Mouse (Mus musculus) lung, postnatal 0 days (tissue): ENCODE results near the gene Lrrc58.

Experiments
- CTCF ChIP-seq: IDR thresholded peaks from 2 replicates; pipeline ENCODE4 v1.5.1; 2016; ENCODE audit warnings: antibody characterized with exemption, mild to moderate bottlenecking
- EP300 ChIP-seq: IDR thresholded peaks from 2 replicates; pipeline ENCODE4 v1.6.1; 2016; ENCODE audit warnings: antibody characterized with exemption, mild to moderate bottlenecking, control low read depth

DNA sequence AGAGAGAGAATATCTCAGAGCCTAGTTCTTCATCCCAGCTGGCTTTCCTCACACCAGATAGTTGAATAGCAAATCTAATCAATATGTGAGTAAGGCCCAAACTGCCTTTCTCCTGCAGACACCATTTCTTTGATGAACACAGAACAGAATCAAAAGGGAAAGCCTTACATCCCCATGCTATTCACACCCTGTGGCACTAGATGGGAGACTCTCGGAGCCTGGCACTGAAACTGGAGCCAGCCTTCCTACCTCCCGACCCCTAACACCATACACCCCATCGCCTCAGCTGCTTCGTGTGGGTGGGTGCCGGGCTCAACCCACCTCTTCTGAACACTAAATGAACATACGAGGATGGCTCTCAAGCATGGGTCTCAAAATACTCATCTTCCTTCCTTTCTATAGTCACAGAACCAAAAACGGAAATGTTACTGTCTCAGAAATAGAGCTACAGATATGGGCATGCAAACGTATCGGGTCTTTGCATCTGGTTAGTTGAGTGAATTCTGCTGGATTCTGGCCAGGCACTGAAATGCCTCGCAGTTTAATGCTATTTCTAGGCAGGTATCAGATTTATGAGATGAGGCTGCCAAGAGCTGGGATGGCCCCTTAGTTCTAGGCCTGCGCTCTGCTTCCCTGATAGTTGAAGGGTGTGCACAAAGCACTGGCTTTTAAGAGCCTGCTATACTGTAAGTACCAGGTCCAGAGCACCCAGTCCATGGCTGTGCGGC, 43.2 kb upstream of the Lrrc58 start:
- no peak for TF ChIP-seq EP300
- TF ChIP-seq CTCF, result no peak
